Mouse (Mus musculus) G1E (cell line): ENCODE data around the gene Rdh16f1. TPM values are rescaled to one million over a fixed set of nuclear protein-coding genes. Genes with fewer than 3 reads are reported as not detected.
"Not testable (repeated sequence)": the region's sequence is repeated elsewhere in the genome, so short reads cannot be mapped to it uniquely, and the experiment has no call there.

Experiments used
- ATAC-seq: 2 replicates; pipeline ENCODE4 v1.8.0; 2016; ENCODE audit warnings: mild to moderate bottlenecking; ENCODE audit not compliant: insufficient number of reproducible peaks, poor library complexity, low FRiP score, severe bottlenecking; ENCODE audit errors: extremely low read depth
- DNase-seq: peaks from one replicate; pipeline ENCODE4 v3.0.0; 2012; ENCODE audit warnings: low spot score
- H3K27me3 ChIP-seq: 2 replicates; pipeline ENCODE4 v1.6.1; 2012; ENCODE audit warnings: mild to moderate bottlenecking, low read length, inconsistent platforms; ENCODE audit not compliant: insufficient read depth
- H3K36me3 ChIP-seq: replicated peaks from 2 replicates; pipeline ENCODE3; 2012; ENCODE audit warnings: mild to moderate bottlenecking, inconsistent platforms
- H3K4me1 ChIP-seq: 2 replicates; pipeline ENCODE4 v1.6.1; 2012; ENCODE audit warnings: low read depth, low read length, inconsistent platforms, mixed read lengths; ENCODE audit not compliant: insufficient read depth
- H3K4me3 ChIP-seq: 2 replicates; pipeline ENCODE4 v1.5.1; 2012; ENCODE audit warnings: low read depth, mild to moderate bottlenecking, inconsistent platforms, low read length, moderate library complexity, mixed read lengths
- H3K9me3 ChIP-seq: replicated peaks from 2 replicates; pipeline ENCODE4 v1.6.1; 2012; ENCODE audit warnings: inconsistent platforms
- CTCF ChIP-seq: IDR thresholded peaks from 2 replicates; pipeline ENCODE4 v1.5.1; 2012; ENCODE audit warnings: low read depth, low read length, inconsistent platforms, mixed read lengths
- GATA1 ChIP-seq: IDR thresholded peaks from 2 replicates; pipeline ENCODE4 v1.6.1; 2012; ENCODE audit warnings: borderline replicate concordance, low read length, inconsistent platforms, mixed read lengths
- GATA2 ChIP-seq: IDR thresholded peaks from 2 replicates; pipeline ENCODE4 v1.6.1; 2012; ENCODE audit warnings: low read depth, low read length, inconsistent platforms, borderline replicate concordance
- POLR2AphosphoS5 ChIP-seq: IDR thresholded peaks from 2 replicates; pipeline ENCODE4 v1.6.1; 2012; ENCODE audit warnings: low read depth, low read length, inconsistent platforms; ENCODE audit not compliant: insufficient replicate concordance
- TAL1 ChIP-seq: conservative IDR thresholded peaks from 2 replicates; pipeline ENCODE4 v1.6.1; 2012; ENCODE audit warnings: low read depth, low read length, inconsistent platforms, mixed read lengths
- polyA plus RNA-seq: library from polyadenylated mRNA; stranded (reverse); fragments of >175 nt; gene quantifications from 2 replicates; pipeline ENCODE4 v1.2.3, GENCODE M21; 2012
- total RNA-seq, 2 experiments: library from RNA; stranded (forward) in 1 of 2; stranded (reverse) in 1 of 2; fragments of 200-1000 nt in 1 of 2; fragments of >200 nt in 1 of 2; fragmentation: Nextera tagmentation in 1 of 2; gene quantifications; 2 replicates each; pipeline ENCODE4 v1.2.3; 2014 to 2017

Rdh16f1 gene
- total and polyA plus RNA-seq, 3 experiments, result not detected

DNA sequence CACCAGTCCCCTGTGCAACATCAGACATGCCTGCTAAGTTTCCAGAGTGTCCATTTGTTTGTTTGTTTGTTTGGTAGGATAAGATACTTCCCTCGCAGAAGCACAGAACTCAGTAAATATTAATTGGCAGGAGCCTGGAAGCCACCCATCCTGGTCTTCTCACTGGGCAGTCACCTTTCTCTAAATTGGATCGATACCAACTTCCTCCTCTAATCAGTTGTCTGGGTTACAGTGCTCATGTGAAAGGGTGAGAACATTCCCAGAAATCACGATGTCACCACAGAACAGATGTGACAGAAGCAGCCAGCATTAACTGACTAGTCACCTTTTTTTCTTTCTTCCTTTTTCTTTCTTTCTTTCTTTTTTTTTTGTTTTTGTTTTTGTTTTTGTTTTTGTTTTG is 4.3 kb upstream of the Rdh16f1 start:
- H3K36me3 ChIP-seq, result no peaks in the 10 kb centered on the region
- no peak for TF ChIP-seq POLR2AphosphoS5
- no peak for TF ChIP-seq GATA2
- TF ChIP-seq GATA1, result no peak
- TF ChIP-seq TAL1, result no peak
- TF ChIP-seq CTCF, result no peak
- ATAC-seq (no peak), DNase-seq (no peak)
- H3K4me3 ChIP-seq, result no peak overlapping the region
- H3K4me1 ChIP-seq, result peaks cover 4% of the 10 kb centered on the region; the same call in 1 of the 2 replicates
- peaks cover 10% of the 10 kb centered on the region; the same call in 1 of the 2 replicates for H3K27me3 ChIP-seq
- H3K9me3 ChIP-seq, result no peaks in the 10 kb centered on the region

DNA sequence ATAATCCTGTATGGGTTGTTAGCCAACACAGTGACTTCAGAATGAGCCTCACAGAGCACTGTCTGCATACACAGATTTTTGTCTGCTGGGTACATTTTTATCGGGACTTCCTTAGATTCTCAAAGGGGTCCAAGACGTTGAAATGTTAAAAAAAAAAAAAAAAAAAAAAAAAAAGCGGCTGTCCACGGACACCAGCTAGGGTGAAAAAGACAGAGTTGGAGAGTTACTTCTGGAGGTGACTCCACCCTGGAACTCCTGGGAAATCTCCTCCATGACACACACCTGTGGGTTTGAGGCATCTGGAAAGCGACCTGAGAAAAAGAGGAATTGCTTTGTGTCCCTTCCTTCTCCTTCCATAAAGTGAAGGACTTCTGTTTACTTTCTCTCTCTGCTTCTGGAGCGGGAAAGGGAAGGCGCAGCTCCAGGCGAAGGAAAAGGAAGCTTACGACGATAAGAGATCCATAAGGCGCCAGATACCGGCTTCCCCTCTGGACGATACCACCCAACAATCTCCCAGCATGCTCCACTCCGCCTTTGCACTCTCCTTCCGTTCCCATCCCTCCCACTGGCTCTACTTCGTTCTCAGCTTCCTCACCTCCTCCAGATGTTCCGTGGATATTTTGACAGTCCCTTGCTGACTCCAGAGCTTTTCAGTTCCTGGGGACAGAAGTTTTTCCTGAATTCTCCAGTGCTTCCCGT is 3.7 kb upstream of the Rdh16f1 start:
- no peaks in the 10 kb centered on the region for H3K9me3 ChIP-seq
- 0 out of 2 replicates have a peak, but pooled peaks cover 7% of the 10 kb centered on the region for H3K27me3 ChIP-seq
- no peak for TF ChIP-seq CTCF
- TF ChIP-seq GATA1, result no peak
- TF ChIP-seq GATA2, result no peak
- TF ChIP-seq TAL1, result no peak
- TF ChIP-seq POLR2AphosphoS5, result no peak
- peaks cover 4% of the 10 kb centered on the region; the same call in 1 of the 2 replicates for H3K4me1 ChIP-seq
- no peaks in the 10 kb centered on the region for H3K36me3 ChIP-seq
- ATAC-seq (no peak), DNase-seq (no peak)
- no peak overlapping the region for H3K4me3 ChIP-seq

DNA sequence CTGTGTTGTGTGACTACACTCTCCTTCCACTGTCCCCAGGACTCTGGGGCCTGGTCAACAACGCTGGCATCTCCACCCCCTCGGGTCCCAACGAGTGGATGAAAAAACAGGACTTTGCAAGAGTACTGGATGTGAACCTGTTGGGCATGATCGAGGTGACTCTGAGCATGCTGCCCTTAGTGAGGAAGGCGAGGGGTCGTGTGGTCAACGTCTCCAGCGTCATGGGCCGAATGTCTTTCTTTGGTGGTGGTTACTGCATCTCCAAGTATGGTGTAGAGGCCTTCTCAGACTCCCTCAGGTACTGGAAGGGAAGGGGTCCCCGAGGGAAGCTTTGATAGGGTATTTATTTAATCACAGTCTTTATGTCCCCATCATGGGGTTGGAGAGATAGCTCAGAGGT is 3.3 kb downstream of the Rdh16f1 start:
- not testable (repeated sequence) for H3K36me3 ChIP-seq, H3K9me3 ChIP-seq, ATAC-seq, DNase-seq, H3K4me1 ChIP-seq, H3K4me3 ChIP-seq
- H3K27me3 ChIP-seq, result peaks cover 20% of the 10 kb centered on the region

DNA sequence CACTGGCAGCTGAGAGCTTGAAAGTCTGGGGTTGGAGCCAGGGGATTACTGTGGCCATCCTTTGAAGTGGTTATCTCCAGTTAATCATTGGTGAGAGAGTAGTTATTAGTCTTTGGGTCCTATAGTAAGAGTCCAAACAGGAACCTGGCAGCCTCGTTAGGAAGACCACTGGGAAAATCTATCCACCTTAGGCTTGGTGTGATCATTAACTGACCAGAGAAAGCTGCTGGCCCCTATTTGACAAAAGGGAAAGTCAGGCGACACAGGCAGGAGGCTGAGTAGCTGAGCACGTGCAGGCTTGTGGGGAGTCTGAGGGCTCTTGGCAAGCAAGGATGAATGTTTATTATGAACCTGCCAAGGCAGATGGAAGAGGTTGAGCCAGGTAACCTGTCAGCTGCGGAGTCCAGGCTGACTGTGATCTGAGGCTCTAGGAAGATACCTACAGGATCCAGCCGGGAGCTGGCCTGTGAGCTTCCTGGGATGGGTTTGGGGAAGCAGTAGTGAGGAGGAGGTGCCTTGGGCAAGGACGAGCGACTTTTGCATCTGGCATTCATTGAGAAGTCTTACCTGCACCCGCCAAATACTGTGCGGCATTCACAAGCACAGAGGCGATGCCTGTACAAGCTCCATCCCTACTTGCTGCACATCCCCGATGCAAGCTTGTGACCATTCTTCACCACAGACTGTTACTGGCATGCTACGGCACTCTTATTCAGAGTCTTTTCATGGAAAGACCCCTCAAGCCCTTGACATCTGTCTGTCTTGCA is 4.5 kb downstream of the Rdh16f1 start:
- Histone ChIP-seq H3K27me3 (peaks cover 18% of the 10 kb centered on the region), H3K4me3 (no peak overlapping the region), H3K9me3 (no peaks in the 10 kb centered on the region), H3K4me1 (no peaks in the 10 kb centered on the region), H3K36me3 (no peaks in the 10 kb centered on the region)
- TF ChIP-seq TAL1 (no peak), POLR2AphosphoS5 (no peak), CTCF (no peak), GATA2 (no peak), GATA1 (no peak)
- DNase-seq, result no peak
- no peak for ATAC-seq

DNA sequence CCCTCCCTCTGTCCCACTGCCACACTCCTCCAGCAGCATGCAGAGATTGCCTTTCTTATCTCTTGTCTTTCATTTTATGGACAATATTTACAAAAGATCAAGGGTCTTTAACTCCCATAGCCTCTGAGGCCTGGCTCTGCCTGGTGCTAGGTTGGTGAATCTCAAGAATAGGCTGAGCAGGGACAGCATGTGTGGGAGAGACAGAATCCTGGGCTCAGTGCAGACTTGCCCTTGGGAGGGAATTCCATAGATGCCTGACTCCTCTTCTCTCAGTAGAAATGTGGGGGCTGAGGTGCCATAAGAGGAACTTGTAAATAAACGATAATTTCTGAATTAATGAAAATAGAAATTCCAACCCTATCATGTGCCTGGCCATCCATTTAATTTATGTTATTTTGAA is 7.0 kb downstream of the Rdh16f1 start:
- H3K9me3 ChIP-seq, result no peaks in the 10 kb centered on the region
- DNase-seq (no peak), ATAC-seq (no peak)
- no peaks in the 10 kb centered on the region for H3K36me3 ChIP-seq
- no peaks in the 10 kb centered on the region for H3K4me1 ChIP-seq
- H3K27me3 ChIP-seq, result peaks cover 18% of the 10 kb centered on the region
- no peak overlapping the region for H3K4me3 ChIP-seq
- TF ChIP-seq POLR2AphosphoS5 (no peak), GATA2 (no peak)

DNA sequence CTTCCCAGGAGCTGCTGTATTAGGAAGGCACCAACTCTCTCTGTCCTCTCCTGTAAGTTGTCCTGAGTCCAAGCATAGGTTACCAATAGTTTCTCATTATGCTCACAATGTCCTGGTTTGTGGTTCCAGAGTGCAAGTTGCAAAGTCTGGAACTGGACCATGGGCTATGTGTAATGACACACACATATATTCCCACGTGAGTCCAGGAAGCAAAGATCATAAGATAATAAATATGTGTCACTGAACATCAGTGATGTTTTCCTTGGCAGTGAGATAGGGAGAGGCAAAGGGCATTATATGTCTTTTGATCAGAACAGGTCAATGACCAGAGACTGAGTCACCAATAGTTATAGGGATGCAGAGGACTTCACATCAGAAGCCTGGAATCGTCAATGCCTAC is 16.4 kb downstream of the Rdh16f1 start, which contains the start of gene Rdh9:
Gene Rdh9 (plus strand): TSS at position 376 of the 400 bp plus-strand sequence.
- Histone ChIP-seq H3K36me3 (no peaks in the 10 kb centered on the region), H3K27me3 (peaks cover 8% of the 10 kb centered on the region), H3K9me3 (no peaks in the 10 kb centered on the region), H3K4me1 (no peaks in the 10 kb centered on the region), H3K4me3 (no peak within 1 kb of the TSS)
- TF ChIP-seq POLR2AphosphoS5, result no peak
- TF ChIP-seq GATA1, result no peak
- no peak for TF ChIP-seq GATA2
- TF ChIP-seq CTCF, result no peak
- no peak for TF ChIP-seq TAL1
- ATAC-seq (no peak), DNase-seq (no peak)

DNA sequence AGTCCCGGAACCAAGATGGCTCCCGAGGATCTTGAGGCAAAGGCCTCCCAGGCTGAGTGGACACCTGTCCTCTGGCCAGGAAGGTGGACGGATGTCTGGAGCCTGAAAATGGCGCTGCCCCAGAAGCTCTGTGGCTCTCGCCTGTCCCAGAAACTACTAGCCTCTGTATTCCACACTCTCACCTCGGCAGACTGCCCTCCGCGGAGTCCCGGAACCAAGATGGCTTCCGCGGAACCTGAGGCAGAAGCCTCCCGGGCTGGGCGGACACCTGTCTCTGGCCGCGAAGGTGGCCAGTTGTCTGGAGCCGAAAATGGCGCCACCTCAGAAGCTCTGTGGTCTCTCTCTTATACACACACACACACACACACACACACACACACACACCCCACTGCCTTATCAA is 22.7 kb downstream of the Rdh16f1 start:
- not testable (repeated sequence) for DNase-seq, H3K4me3 ChIP-seq, H3K27me3 ChIP-seq, H3K36me3 ChIP-seq, H3K4me1 ChIP-seq, ATAC-seq, H3K9me3 ChIP-seq

DNA sequence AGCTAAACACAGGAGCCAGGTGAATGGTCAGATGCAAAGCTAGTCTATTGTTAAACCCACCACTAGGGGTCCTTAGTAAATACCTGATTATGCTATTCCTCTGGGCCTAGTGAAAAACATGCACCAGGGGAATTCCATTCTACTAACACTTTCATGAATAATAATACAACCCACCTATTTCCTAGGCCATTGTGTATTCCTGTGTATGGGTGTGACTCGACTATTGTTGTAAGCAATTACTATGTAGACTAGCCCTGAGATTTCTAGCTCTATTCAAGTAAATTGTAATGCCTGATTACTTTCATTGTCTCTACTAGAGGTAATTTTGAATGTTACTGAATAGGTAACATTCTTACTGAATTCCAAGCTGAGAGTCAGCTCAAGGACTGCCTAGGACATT is 25.8 kb downstream of the Rdh16f1 start:
- ATAC-seq, H3K9me3 ChIP-seq, H3K36me3 ChIP-seq, H3K27me3 ChIP-seq, DNase-seq, H3K4me3 ChIP-seq, H3K4me1 ChIP-seq: not testable (repeated sequence)
